Mouse (Mus musculus) thymus, adult 2 months (tissue): ENCODE measurements around the gene Acss3. TPM values are rescaled to one million over a fixed set of nuclear protein-coding genes. Genes with fewer than 3 reads are reported as not detected.

ENCODE experiments used
- DNase-seq: peaks from one replicate; pipeline ENCODE4 v3.0.0; 2021
- H3K27ac ChIP-seq: fragments of 200-500 bp; 2 replicates; pipeline ENCODE4 v1.5.1; 2012; ENCODE audit warnings: low read length, control low read depth; ENCODE audit not compliant: control insufficient read depth, insufficient read depth
- H3K27me3 ChIP-seq: fragments of 200-500 bp; 2 replicates; pipeline ENCODE4 v1.6.1; 2012; ENCODE audit warnings: mild to moderate bottlenecking, low read length, moderate library complexity, mixed read lengths; ENCODE audit not compliant: control insufficient read depth, insufficient read depth
- H3K36me3 ChIP-seq: fragments of 200-500 bp; 2 replicates; pipeline ENCODE4 v1.6.1; 2012; ENCODE audit warnings: mild to moderate bottlenecking, low read length, moderate library complexity; ENCODE audit not compliant: control insufficient read depth, insufficient read depth
- H3K4me1 ChIP-seq: fragments of 200-500 bp; replicated peaks from 2 replicates; pipeline ENCODE4 v1.6.1; 2012; ENCODE audit warnings: low read length; ENCODE audit not compliant: control insufficient read depth, insufficient read depth
- H3K4me3 ChIP-seq: fragments of 200-500 bp; 2 replicates; pipeline ENCODE4 v1.5.1; 2012; ENCODE audit warnings: mild to moderate bottlenecking, low read length, control low read depth, moderate library complexity; ENCODE audit not compliant: control insufficient read depth, insufficient read depth
- CTCF ChIP-seq: fragments of 200-500 bp; IDR thresholded peaks from 2 replicates; pipeline ENCODE4 v1.5.1; 2012; ENCODE audit warnings: mild to moderate bottlenecking, control low read depth, low read length, moderate library complexity, borderline replicate concordance; ENCODE audit not compliant: control insufficient read depth, poor library complexity, insufficient read depth; ENCODE audit errors: extremely low read depth
- POLR2A ChIP-seq: fragments of 200-500 bp; IDR thresholded peaks from 2 replicates; pipeline ENCODE4 v1.6.1; 2012; ENCODE audit warnings: mild to moderate bottlenecking, low read length, control low read depth, moderate library complexity; ENCODE audit not compliant: control insufficient read depth, poor library complexity, insufficient read depth; ENCODE audit errors: extremely low read depth
- WGBS: fragments of 180-500 bp; shearing (Covaris S2); methylation state at CpG from one replicate; pipeline ENCODE4 v1.1.7; 2018; 5-methylcytosine and 5-hydroxymethylcytosine counted together
- polyA plus RNA-seq: library from polyadenylated mRNA; depleted of rRNA; stranded (reverse); fragments of >200 nt; gene quantifications from 2 replicates; pipeline ENCODE4 v1.2.3, GENCODE M21; 2012

The Acss3 gene
- polyA plus RNA-seq, 1 experiment, result 0.90 TPM

DNA sequence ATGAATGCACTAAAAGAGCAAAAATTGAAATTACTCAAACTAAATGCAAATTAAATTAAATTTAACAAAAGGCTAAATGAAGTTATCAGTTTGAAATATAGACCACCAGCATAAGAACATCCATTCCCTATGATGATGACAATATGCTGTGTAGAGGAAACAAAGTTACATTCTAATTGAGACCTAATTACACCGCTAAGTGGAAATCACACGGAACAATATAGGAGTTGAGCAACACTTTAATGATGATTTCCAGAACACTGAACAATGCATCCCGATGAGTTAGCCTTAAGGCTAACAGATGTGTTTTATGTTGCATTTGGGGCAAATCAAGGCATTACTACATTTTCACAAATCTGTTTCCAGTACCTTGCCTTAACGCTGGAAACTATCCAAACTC is 99.2 kb downstream of the Acss3 start:
- Histone ChIP-seq H3K36me3 (no peaks in the 10 kb centered on the region), H3K27me3 (no peaks in the 10 kb centered on the region), H3K27ac (no peak overlapping the region), H3K4me3 (no peak overlapping the region), H3K4me1 (no peaks in the 10 kb centered on the region)
- TF ChIP-seq POLR2A (no peak), CTCF (no peak)
- 95% methylated on average over 4 of the region's 4 CpGs for WGBS
- no peak for DNase-seq

DNA sequence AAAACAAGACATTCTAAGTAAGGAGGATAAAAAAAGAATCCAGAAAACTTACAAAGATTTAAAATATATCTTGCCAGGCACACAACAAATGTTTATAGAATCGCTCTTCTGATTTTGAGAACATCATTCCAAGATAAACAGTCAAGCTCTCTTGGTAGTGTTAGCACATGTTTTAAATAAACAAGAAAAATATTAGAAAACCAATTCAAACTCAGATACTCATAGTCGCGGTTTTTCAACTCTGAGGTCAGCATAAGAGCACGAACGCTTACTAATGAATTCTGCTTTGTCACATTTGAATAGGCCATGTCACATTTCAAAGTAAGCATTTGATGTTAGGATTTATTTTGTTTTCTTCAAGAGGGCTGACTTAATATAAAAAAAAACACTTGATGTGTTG is 102.3 kb downstream of the Acss3 start:
- WGBS, result 94% methylated on average over 5 of the region's 5 CpGs

DNA sequence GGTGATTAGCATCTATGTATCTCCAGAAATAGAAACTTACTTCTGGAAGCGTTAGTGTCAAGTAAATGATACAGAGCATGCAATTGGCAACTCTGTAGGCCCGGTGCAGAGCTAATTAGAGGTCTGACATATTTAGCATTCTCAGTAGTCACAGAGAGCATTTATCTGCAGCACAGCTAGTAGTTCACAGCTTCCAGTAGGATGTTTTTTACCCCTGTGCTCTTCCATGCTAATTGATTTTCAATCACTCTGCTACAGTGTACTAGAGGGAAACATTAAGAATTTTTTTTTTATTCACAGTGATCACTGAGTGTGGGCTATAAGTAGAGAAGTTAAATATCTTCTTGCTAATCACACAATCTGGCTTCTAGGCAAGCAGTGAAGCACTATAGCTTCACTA is 112.3 kb downstream of the Acss3 start:
- no peak for DNase-seq
- Histone ChIP-seq H3K27me3 (no peaks in the 10 kb centered on the region), H3K27ac (no peak overlapping the region), H3K4me1 (no peaks in the 10 kb centered on the region), H3K4me3 (no peak overlapping the region), H3K36me3 (no peaks in the 10 kb centered on the region)
- TF ChIP-seq POLR2A (no peak), CTCF (no peak)
- 85% methylated on average over 2 of the region's 2 CpGs for WGBS

More for the DNA sequence above, 102.3 kb downstream of the Acss3 start:
- Histone ChIP-seq H3K4me3 (no peak overlapping the region), H3K4me1 (no peaks in the 10 kb centered on the region), H3K36me3 (no peaks in the 10 kb centered on the region), H3K27me3 (no peaks in the 10 kb centered on the region), H3K27ac (no peak overlapping the region)
- no peak for DNase-seq
- no peak for TF ChIP-seq CTCF
- TF ChIP-seq POLR2A, result no peak

DNA sequence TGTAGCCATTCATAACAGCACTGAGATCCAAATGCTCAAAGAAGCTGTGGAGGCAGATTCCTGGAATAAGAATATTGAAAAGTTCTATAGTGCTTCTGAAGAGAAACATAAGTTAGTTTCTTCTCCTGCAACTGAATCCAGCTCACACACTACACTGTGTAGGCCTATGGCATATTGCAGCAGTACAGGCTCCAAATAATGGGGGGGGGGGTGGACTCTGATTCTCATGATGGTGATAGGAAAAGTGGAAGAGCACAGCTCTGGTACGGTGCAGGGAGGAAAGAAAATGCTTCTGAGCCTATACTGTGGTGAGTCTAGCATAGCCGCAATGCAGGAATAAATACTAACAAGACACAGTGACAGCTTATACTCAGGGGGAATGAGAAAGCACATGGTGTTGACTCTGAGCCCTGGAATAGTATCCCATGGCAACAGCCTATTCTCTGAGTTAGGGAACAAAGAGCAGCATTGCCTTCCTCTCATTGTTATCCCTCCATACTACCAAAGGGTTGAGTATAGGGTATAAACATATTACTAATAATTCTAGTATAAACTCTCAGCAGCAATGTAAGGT is 125.3 kb downstream of the Acss3 start:
- no peaks in the 10 kb centered on the region for H3K36me3 ChIP-seq
- WGBS, result 100% methylated on average over 2 of the region's 2 CpGs
- no peak overlapping the region for H3K4me3 ChIP-seq
- no peak for DNase-seq
- H3K4me1 ChIP-seq, result no peaks in the 10 kb centered on the region
- TF ChIP-seq POLR2A, result no peak
- no peak for TF ChIP-seq CTCF
- no peak overlapping the region for H3K27ac ChIP-seq
- no peaks in the 10 kb centered on the region for H3K27me3 ChIP-seq

DNA sequence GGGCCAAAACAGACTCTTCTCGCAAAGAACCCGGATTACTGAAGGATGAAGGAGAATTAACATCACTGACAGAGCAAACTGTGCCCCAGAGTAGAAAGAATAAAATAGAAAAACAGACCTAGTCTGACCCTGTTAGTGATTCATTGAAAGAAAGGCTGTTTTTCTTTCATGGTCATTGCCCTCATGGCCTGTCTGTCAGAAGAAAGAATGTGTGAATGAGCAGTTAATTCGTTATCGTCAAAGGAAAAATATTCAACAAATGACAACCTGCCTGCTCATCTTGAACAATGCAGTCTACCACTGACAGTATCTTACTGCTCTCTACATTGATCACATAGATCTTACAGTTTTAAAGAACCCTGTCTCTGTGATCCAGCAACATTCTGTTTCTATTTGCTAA is 134.0 kb downstream of the Acss3 start:
- Histone ChIP-seq H3K4me1 (no peaks in the 10 kb centered on the region), H3K4me3 (no peak overlapping the region), H3K36me3 (no peaks in the 10 kb centered on the region), H3K27ac (no peak overlapping the region), H3K27me3 (no peaks in the 10 kb centered on the region)
- no peak for TF ChIP-seq CTCF
- no peak for TF ChIP-seq POLR2A
- no peak for DNase-seq
- 88% methylated on average over 4 of the region's 4 CpGs for WGBS

DNA sequence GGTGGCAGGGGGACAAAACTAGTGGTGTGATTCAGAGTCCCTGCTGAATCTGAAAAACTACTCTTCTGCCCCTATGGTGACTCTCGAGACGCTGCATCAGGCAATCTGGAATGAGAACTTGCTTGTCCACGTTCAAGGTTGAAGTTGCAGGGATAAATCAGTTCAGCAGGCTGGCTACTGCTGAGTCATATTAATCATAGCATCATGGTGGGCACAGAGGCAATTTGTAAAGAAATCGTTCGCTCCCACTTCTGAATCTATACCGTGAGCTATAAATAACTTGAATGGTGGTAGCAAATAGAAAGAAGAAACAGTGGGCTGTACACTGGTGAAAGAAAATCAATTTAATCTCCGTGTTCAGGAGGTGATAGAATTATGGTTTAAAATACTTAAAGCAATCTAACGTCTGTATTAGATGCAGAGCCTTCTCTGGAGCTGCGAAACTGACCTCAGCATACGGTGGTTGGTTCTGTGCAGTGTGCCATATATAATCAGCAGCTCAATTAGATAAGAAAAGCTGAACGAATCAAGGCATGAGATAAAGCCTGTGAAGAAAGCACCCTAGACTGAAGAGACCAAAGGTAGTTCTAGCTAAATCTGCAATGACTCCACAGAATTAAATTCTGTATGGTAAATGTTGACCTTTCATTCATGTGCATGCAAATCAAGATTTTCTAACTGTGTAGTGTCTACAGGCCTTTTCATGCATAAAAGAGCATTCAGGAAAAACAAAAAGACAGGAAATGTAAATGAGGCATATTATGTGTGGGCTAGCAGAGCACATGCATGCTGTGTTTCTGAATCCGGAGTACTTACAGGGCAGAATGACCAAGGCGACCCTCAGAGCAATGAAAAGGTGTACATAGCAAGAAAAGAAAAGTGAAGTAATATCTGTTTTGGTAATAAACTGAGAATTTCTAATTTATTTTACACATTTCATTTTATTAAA is 148.0 kb downstream of the Acss3 start:
- no peaks in the 10 kb centered on the region for H3K27me3 ChIP-seq
- DNase-seq, result no peak
- H3K4me1 ChIP-seq, result no peaks in the 10 kb centered on the region
- H3K27ac ChIP-seq, result no peak overlapping the region
- H3K4me3 ChIP-seq, result no peak overlapping the region
- no peak for TF ChIP-seq CTCF
- H3K36me3 ChIP-seq, result no peaks in the 10 kb centered on the region
- WGBS, result 85% methylated on average over 13 of the region's 13 CpGs
